Mouse (Mus musculus): ENCODE results near the gene Chtf18.

- TF ChIP-seq TAL1 (conservative IDR thresholded peaks at IDR 0.05; ENCODE audit: low read depth, low read length) (no peak), CTCF (IDR thresholded peaks at IDR 0.05; ENCODE audit: low read depth, low read length) (no peak), GATA1 (IDR thresholded peaks at IDR 0.05; ENCODE audit: borderline replicate concordance, low read length) (no peak), POLR2AphosphoS5 (IDR thresholded peaks at IDR 0.05; ENCODE audit: insufficient replicate concordance, low read depth, low read length) (no peak), GATA2 (IDR thresholded peaks at IDR 0.05; ENCODE audit: borderline replicate concordance, low read depth, low read length) (no peak)
Measured at GRCm38 (mm10) chr17:25761561-25761970, 34.3 kb upstream of the Chtf18 start.
